Mouse (Mus musculus) embryonic facial prominence, embryonic 11.5 days (tissue): ENCODE data around the gene Fam114a2. TPM values are rescaled to one million over a fixed set of nuclear protein-coding genes. Genes with fewer than 3 reads are reported as not detected.
"Not testable (repeated sequence)": the region's sequence is repeated elsewhere in the genome, so short reads cannot be mapped to it uniquely, and the experiment has no call there.

ENCODE experiments used
- ATAC-seq: fragments of 200-750 bp; cut with Nextera tagmentation; replicated peaks from 2 replicates; pipeline ENCODE4 v1.8.0; 2017; ENCODE audit warnings: low read depth; ENCODE audit not compliant: insufficient number of reproducible peaks, low FRiP score, low TSS enrichment
- DNase-seq: peaks from one replicate; pipeline ENCODE4 v3.0.0-alpha.2; 2015; ENCODE audit warnings: low spot score
- H3K27ac ChIP-seq: fragments of 300-500 bp; sonication (generic); replicated peaks from 2 replicates; pipeline ENCODE4 v1.5.1; 2014; ENCODE audit warnings: mild to moderate bottlenecking, low read depth, low read length, control low read depth
- H3K27me3 ChIP-seq: fragments of 300-500 bp; sonication (generic); 2 replicates; pipeline ENCODE4 v1.6.1; 2014; ENCODE audit warnings: mild to moderate bottlenecking, low read length, moderate library complexity, mixed read lengths; ENCODE audit not compliant: control insufficient read depth, insufficient read depth
- H3K36me3 ChIP-seq: fragments of 300-500 bp; sonication (generic); replicated peaks from 2 replicates; pipeline ENCODE4 v1.6.1; 2014; ENCODE audit warnings: low read depth, mild to moderate bottlenecking, low read length, moderate library complexity, mixed read lengths; ENCODE audit not compliant: control insufficient read depth, insufficient read depth
- H3K4me1 ChIP-seq: fragments of 300-500 bp; sonication (generic); 2 replicates; pipeline ENCODE4 v1.6.1; 2014; ENCODE audit warnings: low read length, mixed read lengths; ENCODE audit not compliant: control insufficient read depth, insufficient read depth
- H3K4me2 ChIP-seq: fragments of 300-500 bp; sonication (generic); 2 replicates; pipeline ENCODE4 v1.6.1; 2014; ENCODE audit warnings: low read depth, mild to moderate bottlenecking, control low read depth, low read length, moderate library complexity
- H3K4me3 ChIP-seq: fragments of 300-500 bp; sonication (generic); 2 replicates; pipeline ENCODE4 v1.5.1; 2014; ENCODE audit warnings: low read depth, low read length, control low read depth
- H3K9ac ChIP-seq: fragments of 300-500 bp; sonication (generic); replicated peaks from 2 replicates; pipeline ENCODE4 v1.6.1; 2014; ENCODE audit warnings: mild to moderate bottlenecking, control low read depth, low read length
- H3K9me3 ChIP-seq: fragments of 300-500 bp; sonication (generic); replicated peaks from 2 replicates; pipeline ENCODE4 v1.6.1; 2016; ENCODE audit warnings: mild to moderate bottlenecking, low read length, inconsistent platforms, mixed read lengths; ENCODE audit not compliant: control insufficient read depth
- WGBS: fragments of 180-500 bp; shearing (Covaris S2); extraction: QIAGEN DNeasy Blood & Tissue Kit; methylation state at CpG from one replicate; pipeline ENCODE4 v1.1.7; 2014; 5-methylcytosine and 5-hydroxymethylcytosine counted together
- polyA plus RNA-seq: library from polyadenylated mRNA; unstranded; fragments of >200 nt; fragmentation: Nextera tagmentation; extraction: Ambion mirVana; gene quantifications from 2 replicates; pipeline ENCODE4 v1.2.1, GENCODE M21; 2014

Fam114a2 gene
- 48.5 and 52.2 TPM in 2 replicates for polyA plus RNA-seq

DNA sequence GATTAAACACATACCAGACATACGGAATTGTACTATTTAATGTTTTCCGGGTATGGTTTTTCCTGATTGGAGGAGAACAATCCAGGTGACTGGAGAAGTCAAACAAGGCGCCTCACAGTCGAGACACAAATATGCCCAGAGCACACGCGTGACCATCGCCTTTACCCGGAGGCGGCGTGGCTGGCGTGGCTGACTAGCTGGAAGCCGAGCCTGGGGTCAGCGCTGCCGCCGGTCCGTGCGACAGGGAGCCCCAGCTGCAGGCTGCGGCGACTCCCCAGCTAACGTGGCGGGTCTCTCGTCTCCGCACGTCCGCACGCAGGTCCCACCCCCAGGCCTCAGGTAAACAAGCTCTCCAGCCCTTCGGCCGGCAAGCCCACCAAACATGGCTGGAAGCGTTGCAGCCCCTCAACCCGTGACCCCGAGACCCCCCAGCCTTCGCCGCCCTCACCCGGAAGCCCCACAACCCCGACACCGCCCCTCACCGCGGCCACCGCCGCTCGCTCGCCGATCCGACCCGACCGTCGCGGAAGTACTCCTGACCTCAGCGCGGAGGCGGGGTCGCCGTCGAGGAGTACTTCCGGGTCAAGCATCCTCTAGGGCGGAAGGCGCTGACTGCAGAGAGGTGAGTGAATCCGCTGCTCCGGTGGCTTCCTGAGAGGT lies at the start of gene Fam114a2, which contains the start of gene Mfap3:
Gene Fam114a2, minus strand, starts transcription at position 527 of the 660 bp plus-strand sequence.
Gene Mfap3, plus strand, starts transcription at position 574 of the 660 bp plus-strand sequence.
- peak within 1 kb of the TSS; percentile 85 for H3K4me3 ChIP-seq
- ATAC-seq (peak; percentile 90), DNase-seq (peak; percentile 91)
- H3K27me3 ChIP-seq, result no peaks in the 10 kb centered on the region
- peak within 1 kb of the TSS; percentile 56 for H3K4me2 ChIP-seq
- no peaks in the 10 kb centered on the region for H3K4me1 ChIP-seq
- H3K36me3 ChIP-seq, result no peaks in the 10 kb centered on the region
- H3K9me3 ChIP-seq, result no peaks in the 10 kb centered on the region
- peak within 1 kb of the TSS; percentile 59 for H3K27ac ChIP-seq
- under 1% methylated on average over 57 of the region's 59 CpGs for WGBS
- peak within 1 kb of the TSS; percentile 82 for H3K9ac ChIP-seq

DNA sequence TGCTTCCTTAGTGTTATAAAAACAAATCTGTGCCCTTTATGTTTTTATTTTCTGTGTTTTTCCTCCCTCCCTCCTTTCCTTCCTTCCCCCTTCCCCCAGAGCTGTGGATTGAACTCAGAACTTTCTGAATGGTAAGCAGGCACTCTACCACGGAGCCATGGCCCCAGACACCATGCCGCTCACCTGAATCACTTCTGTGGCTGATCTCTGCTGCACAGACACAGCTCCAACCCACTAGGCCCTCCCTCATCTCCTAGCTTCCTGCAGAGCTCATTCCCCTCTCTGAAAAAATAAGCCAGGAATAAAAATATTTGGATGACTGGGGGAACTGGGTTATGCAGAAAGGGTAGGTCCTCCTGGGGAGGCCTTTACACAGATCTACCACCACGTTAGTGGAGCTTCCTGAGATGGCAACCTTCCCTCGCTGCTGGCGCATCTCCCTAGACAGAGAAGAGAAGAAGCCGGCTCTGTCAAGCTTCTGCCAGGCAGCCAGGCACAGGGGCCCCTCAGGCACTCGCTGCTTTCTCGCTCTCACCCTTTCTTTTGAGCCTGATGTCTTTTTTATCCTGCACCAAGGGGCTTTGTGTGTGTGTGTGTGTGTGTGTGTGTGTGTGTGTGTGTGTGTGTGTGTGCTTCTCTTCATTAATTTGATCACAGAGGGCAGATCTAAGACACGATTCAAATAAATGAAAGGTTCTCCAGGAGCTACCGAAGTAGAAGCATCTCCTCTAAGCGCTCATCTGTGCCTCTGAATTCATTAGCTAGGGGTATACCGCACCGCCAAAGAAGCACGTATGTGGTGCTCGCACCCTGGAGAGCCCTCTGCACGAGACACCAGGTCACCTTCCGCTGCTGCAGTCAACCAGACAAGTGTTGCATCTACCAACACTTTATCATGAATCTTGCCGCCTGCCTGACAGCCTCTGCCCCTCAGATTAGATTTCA lies 47.9 kb upstream of the Fam114a2 start:
- Histone ChIP-seq H3K4me1 (no peaks in the 10 kb centered on the region), H3K9ac (no peak overlapping the region), H3K36me3 (no peaks in the 10 kb centered on the region), H3K9me3 (no peaks in the 10 kb centered on the region), H3K4me2 (no peak overlapping the region), H3K27ac (no peak overlapping the region), H3K4me3 (no peak overlapping the region), H3K27me3 (no peaks in the 10 kb centered on the region)
- DNase-seq, result no peak
- 25% methylated on average over 18 of the region's 18 CpGs for WGBS
- ATAC-seq, result no peak

DNA sequence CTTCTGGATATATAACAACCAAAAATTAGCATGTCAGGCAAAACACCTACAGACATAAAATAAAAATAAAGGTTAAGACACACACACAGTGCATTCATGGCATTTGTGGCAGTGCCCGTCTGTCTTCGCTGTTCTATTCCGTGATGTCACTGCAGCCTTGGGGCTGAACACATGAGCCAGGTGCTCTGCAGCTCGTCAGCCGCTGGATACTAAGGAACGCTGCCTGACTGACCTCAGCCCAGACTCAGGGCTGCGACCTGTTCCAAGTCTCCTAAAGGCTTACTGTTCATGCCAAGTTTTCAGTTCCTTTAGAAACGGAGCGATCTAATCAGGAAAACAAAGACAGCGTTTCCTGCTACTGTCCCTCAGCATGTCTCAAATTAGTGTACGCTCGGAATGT lies 46.1 kb upstream of the Fam114a2 start:
- no peak for ATAC-seq
- Histone ChIP-seq H3K4me2 (no peak overlapping the region), H3K4me1 (no peaks in the 10 kb centered on the region), H3K27ac (no peak overlapping the region), H3K27me3 (no peaks in the 10 kb centered on the region), H3K36me3 (no peaks in the 10 kb centered on the region), H3K9me3 (no peaks in the 10 kb centered on the region), H3K4me3 (no peak overlapping the region), H3K9ac (no peak overlapping the region)
- no peak for DNase-seq
- 71% methylated on average over 12 of the region's 12 CpGs for WGBS

DNA sequence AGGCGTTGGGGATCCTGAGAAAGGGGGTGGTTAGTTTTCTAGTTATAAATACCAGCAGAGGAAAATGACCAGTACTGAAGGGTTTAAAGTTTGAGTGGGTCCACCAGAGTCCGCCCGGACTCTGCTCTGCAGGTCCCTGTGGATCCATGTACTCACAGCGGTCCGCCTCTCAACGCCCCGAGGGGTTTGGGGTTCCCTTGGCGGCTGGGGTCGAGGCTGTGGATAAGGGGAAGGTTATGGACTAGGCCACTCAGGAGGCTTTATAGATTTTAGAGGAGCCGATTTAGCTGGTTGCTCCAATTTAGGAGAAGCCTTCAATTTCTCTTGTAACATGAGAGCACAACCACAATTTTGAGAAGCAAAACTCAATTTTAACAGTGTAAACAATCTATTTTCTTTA lies 39.5 kb upstream of the Fam114a2 start:
- not testable (repeated sequence) for H3K9me3 ChIP-seq, H3K4me3 ChIP-seq, H3K27ac ChIP-seq, H3K4me2 ChIP-seq, H3K4me1 ChIP-seq, H3K27me3 ChIP-seq, DNase-seq, ATAC-seq, H3K36me3 ChIP-seq, H3K9ac ChIP-seq
- WGBS, result 83% methylated on average over 9 of the region's 10 CpGs

DNA sequence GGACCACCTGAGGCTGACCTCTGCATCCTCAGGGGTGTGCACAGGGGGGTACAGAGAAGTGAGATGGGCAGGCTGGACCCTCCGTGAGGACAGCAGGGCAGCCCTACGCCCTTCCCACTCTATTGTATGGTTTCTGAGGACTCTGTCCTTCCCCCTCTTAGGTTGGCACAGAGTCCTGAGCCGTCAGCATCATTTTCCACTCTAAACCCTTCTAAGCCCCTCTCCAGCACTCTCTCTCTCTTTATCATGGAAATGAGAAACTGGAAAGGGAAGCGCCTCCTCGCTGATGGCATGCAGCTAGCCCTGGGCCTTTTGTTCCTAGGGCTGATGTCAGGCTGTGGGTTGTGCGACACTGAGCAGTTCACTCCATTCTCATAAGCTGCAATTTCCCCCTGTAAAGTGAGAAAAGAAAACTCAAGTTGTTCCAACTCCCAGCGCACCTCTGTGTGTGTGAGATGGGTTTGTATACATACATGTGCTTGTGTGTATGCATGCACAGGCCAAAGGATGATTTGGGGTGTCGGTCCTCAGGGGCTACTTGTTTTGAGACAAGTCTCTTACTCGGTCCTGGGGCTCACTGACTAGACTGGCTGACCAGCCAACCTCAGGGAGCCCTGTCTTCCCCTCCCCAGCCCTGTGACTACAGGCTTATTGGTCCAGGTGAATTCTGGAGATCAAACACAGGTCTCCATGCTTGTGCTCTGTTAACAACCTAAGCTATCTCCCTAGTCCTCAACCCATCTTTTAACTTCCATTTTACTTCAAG lies 34.8 kb upstream of the Fam114a2 start:
- Histone ChIP-seq H3K4me2 (no peak overlapping the region), H3K9me3 (no peaks in the 10 kb centered on the region), H3K4me3 (no peak overlapping the region), H3K27ac (no peak overlapping the region), H3K27me3 (no peaks in the 10 kb centered on the region), H3K4me1 (no peaks in the 10 kb centered on the region; the same call in 1 of the 2 replicates), H3K9ac (no peak overlapping the region), H3K36me3 (no peaks in the 10 kb centered on the region)
- DNase-seq (no peak), ATAC-seq (peak; percentile 60; the same call in 1 of the 2 replicates)
- WGBS, result 38% methylated on average over 9 of the region's 9 CpGs

DNA sequence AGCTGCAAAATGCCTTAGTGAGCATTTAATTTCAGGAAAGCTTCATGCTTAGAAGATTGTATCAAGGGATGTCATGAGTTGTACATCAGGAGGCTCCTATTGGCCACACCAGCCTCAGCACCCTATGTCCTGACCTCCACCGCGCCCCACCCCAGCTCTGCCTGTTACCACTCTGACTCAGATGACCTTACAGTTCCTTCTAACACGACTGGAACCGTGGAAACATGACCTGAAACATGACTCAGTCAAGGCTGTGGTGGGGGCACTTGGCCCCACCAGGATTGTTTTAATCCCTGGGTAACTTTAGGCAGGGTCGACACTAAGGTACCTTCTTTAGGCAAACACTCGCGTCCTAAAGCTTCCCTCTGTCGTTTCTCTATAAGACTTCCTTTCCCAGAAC lies 32.6 kb upstream of the Fam114a2 start:
- ATAC-seq, result no peak
- H3K27ac ChIP-seq, result no peak overlapping the region
- no peak overlapping the region for H3K4me3 ChIP-seq
- no peaks in the 10 kb centered on the region for H3K27me3 ChIP-seq
- H3K9me3 ChIP-seq, result no peaks in the 10 kb centered on the region
- WGBS, result 83% methylated on average over 8 of the region's 8 CpGs
- no peak overlapping the region for H3K4me2 ChIP-seq
- no peaks in the 10 kb centered on the region; the same call in 1 of the 2 replicates for H3K4me1 ChIP-seq
- H3K36me3 ChIP-seq, result no peaks in the 10 kb centered on the region
- DNase-seq, result no peak
- no peak overlapping the region for H3K9ac ChIP-seq

DNA sequence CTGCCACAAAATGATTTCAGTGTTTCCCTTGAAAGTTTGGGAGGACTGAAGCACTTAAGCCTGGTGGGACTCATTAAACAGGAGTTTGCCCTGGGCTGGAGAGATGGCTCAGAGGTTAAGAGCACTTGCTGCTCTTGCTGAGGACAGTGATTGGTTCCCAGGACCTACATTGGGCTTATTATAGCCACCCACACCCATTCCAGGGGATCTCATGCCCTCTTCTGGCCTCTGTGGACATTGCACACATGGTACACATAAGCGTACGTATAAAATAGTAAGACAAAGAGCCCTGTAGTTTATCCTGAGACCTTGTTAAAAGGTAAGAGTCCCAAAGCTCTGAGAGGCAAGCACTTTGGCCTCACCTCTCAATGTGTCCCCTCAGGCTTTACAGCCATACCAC lies 31.8 kb upstream of the Fam114a2 start:
- no peak for DNase-seq
- H3K9me3 ChIP-seq, result no peaks in the 10 kb centered on the region
- no peak overlapping the region for H3K9ac ChIP-seq
- WGBS, result 93% methylated on average over 2 of the region's 2 CpGs
- no peak overlapping the region for H3K4me3 ChIP-seq
- H3K36me3 ChIP-seq, result no peaks in the 10 kb centered on the region
- no peak overlapping the region for H3K27ac ChIP-seq
- H3K4me1 ChIP-seq, result no peaks in the 10 kb centered on the region; the same call in 1 of the 2 replicates
- no peak for ATAC-seq
- no peaks in the 10 kb centered on the region for H3K27me3 ChIP-seq
- H3K4me2 ChIP-seq, result no peak overlapping the region
